Mouse (Mus musculus): Measurements from ENCODE around the gene Tmem144.

DNA sequence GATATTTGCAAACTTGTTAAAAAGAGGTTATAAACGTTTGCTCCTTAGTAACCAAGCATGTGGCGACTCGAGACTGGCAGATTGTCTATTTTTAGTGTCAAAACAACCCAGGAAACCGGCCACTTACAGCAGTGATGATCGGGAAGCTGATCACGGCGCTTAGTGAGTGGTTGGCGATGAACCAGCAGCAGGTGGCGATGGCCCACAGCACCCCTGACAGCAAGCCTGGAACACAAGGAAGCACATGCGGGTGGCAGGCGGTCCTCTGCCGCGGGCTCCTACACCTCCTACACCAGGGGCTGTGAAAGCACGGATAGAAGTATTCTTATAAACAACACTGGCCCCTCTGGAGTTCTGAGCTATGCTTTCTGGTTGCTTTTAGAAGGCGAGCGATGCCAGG lies 31.4 kb downstream of the Tmem144 start:
- TF ChIP-seq MEF2A (IDR thresholded peaks at IDR 0.05; ENCODE audit: borderline replicate concordance, low read depth, low read length), result no peak
- no peak for TF ChIP-seq CTCF (conservative IDR thresholded peaks at IDR 0.05 in 1 of 2, IDR thresholded peaks at IDR 0.05 in 1 of 2; ENCODE audit: low read depth in 2 of 2, low read length in 2 of 2)
- no peak for TF ChIP-seq POLR2A (IDR thresholded peaks at IDR 0.05; ENCODE audit: low read depth, low read length)
- no peak for TF ChIP-seq ZMIZ1 (IDR thresholded peaks at IDR 0.05; ENCODE audit: low read depth, low read length)
- no peak for TF ChIP-seq MAX (IDR thresholded peaks at IDR 0.05; ENCODE audit: low read length)
- TF ChIP-seq CHD2 (IDR thresholded peaks at IDR 0.05; ENCODE audit: low read length), result no peak
- no peak for TF ChIP-seq EP300 (IDR thresholded peaks at IDR 0.05; ENCODE audit: low read length)
